Mouse (Mus musculus) forebrain, embryonic 13.5 days (tissue): ENCODE results near the gene Fcf1. TPM values are rescaled to one million over a fixed set of nuclear protein-coding genes. Genes with fewer than 3 reads are reported as not detected.

Experiments
- ATAC-seq: fragments of 200-750 bp; cut with Nextera tagmentation; 2 replicates; pipeline ENCODE4 v1.8.0; 2017
- H3K27ac ChIP-seq: fragments of 300-500 bp; sonication (generic); 2 replicates; pipeline ENCODE4 v1.5.1; 2015; ENCODE audit warnings: inconsistent platforms, mild to moderate bottlenecking, moderate library complexity
- H3K27me3 ChIP-seq: fragments of 300-500 bp; sonication (generic); 2 replicates; pipeline ENCODE4 v1.6.1; 2015; ENCODE audit warnings: mild to moderate bottlenecking, inconsistent platforms
- H3K36me3 ChIP-seq: fragments of 300-500 bp; sonication (generic); 2 replicates; pipeline ENCODE4 v1.6.1; 2015; ENCODE audit warnings: mild to moderate bottlenecking, inconsistent platforms; ENCODE audit not compliant: poor library complexity, severe bottlenecking
- H3K4me1 ChIP-seq: fragments of 300-500 bp; sonication (generic); 2 replicates; pipeline ENCODE4 v1.6.1; 2015; ENCODE audit warnings: inconsistent platforms
- H3K4me2 ChIP-seq: fragments of 300-500 bp; sonication (generic); 2 replicates; pipeline ENCODE4 v1.6.1; 2015; ENCODE audit warnings: inconsistent platforms, mild to moderate bottlenecking, moderate library complexity
- H3K4me3 ChIP-seq: fragments of 300-500 bp; sonication (generic); 2 replicates; pipeline ENCODE4 v1.5.1; 2015; ENCODE audit warnings: mild to moderate bottlenecking, inconsistent platforms
- H3K9ac ChIP-seq: fragments of 300-500 bp; sonication (generic); 2 replicates; pipeline ENCODE4 v1.6.1; 2015; ENCODE audit warnings: mild to moderate bottlenecking, inconsistent platforms
- H3K9me3 ChIP-seq: fragments of 300-500 bp; sonication (generic); replicated peaks from 2 replicates; pipeline ENCODE4 v1.6.1; 2016; ENCODE audit warnings: inconsistent platforms
- WGBS: fragments of 180-500 bp; shearing (Covaris S2); methylation state at CpG from one replicate; pipeline ENCODE4 v1.1.7; 2015; 5-methylcytosine and 5-hydroxymethylcytosine counted together
- polyA plus RNA-seq: library from polyadenylated mRNA; unstranded; fragments of >200 nt; fragmentation: Nextera tagmentation; extraction: Ambion mirVana; gene quantifications from 2 replicates; pipeline ENCODE4 v1.2.1, GENCODE M21; 2015

Gene Fcf1
- polyA plus RNA-seq, 1 experiment from 2014 or later = 167 TPM

GRCm38 (mm10) chr12:85022071-85022470 is 51.4 kb downstream of the Fcf1 start:
- Histone ChIP-seq H3K4me3 (no peak overlapping the region), H3K9ac (no peak overlapping the region), H3K4me1 (no peaks in the 10 kb centered on the region), H3K4me2 (no peak overlapping the region), H3K27me3 (no peaks in the 10 kb centered on the region), H3K27ac (no peak overlapping the region), H3K9me3 (no peaks in the 10 kb centered on the region), H3K36me3 (peaks cover 5% of the 10 kb centered on the region; the same call in 1 of the 2 replicates)
- 95% methylated on average over 1 of the region's 1 CpGs for WGBS
- ATAC-seq = no peak

- Histone ChIP-seq H3K4me2 (no peak overlapping the region), H3K27ac (no peak overlapping the region), H3K4me1 (no peaks in the 10 kb centered on the region), H3K4me3 (no peak overlapping the region), H3K9me3 (no peaks in the 10 kb centered on the region; the same call in 1 of the 2 replicates), H3K36me3 (peaks cover 60% of the 10 kb centered on the region), H3K9ac (no peak overlapping the region), H3K27me3 (no peaks in the 10 kb centered on the region)
- ATAC-seq = no peak
- 98% methylated on average over 2 of the region's 2 CpGs for WGBS
Measured at GRCm38 (mm10) chr12:85032710-85033109, 62.0 kb downstream of the Fcf1 start.

Other genes with a start within 250 kb of the Fcf1 start
- gene Npc2, start 197.7 kb upstream of the Fcf1 start, polyA plus RNA-seq = 85.8 and 89.8 TPM in 2 replicates
- 168 and 171 TPM in 2 replicates for gene Isca2, start 197.6 kb upstream of the Fcf1 start, polyA plus RNA-seq
- gene Ltbp2, start 94.4 kb upstream of the Fcf1 start, polyA plus RNA-seq = 0.13 TPM in 1 of 2 replicates, not detected in the other
- 22.1 and 26.7 TPM in 2 replicates for gene Arel1, start within 50 bp of the Fcf1 start, polyA plus RNA-seq
- gene Ylpm1, start 25.4 kb downstream of the Fcf1 start, polyA plus RNA-seq = 41.6 and 45.1 TPM in 2 replicates
- 2.4 and 2.7 TPM in 2 replicates for gene Prox2, start 139.9 kb downstream of the Fcf1 start, polyA plus RNA-seq
- gene Dlst, start 139.9 kb downstream of the Fcf1 start, polyA plus RNA-seq = 94.2 and 109 TPM in 2 replicates
- gene Rps6kl1, start 180.4 kb downstream of the Fcf1 start, polyA plus RNA-seq = 8.6 and 12.2 TPM in 2 replicates
- 7.0 and 8.3 TPM in 2 replicates for gene Pgf, start 206.9 kb downstream of the Fcf1 start, polyA plus RNA-seq
- 93.1 and 100 TPM in 2 replicates for gene Eif2b2, start 248.6 kb downstream of the Fcf1 start, polyA plus RNA-seq